In genomic region chr11:88605098-88605525, GRCm38 (mm10) we compare ENCODE assay signal across 11 mouse cellular contexts.
DNase-seq lines count a peak whose midpoint lies in the region; ATAC-seq and TF ChIP-seq lines count a peak whose summit lies in the region.
"Had no signal": no experiment of that assay in that cellular context is flagged by ENCODE, and none has a peak within 500 bp of the region (broad histone marks: within the 10 kb centered on the region; RNA-seq: fewer than 3 reads in every experiment).

No protein-coding gene starts in this region.

- TF ChIP-seq EP300 in heart, postnatal 0 days (IDR thresholded peaks at IDR 0.05; ENCODE audit: low read depth): no peak
- TF ChIP-seq EP300 in stomach, postnatal 0 days (optimal IDR thresholded peaks at IDR 0.05): no peak

- WGBS in liver, adult 2 months: 80% methylated on average over 12 of the region's 12 CpGs
- WGBS in heart, postnatal 0 days: 19% methylated on average over 12 of the region's 12 CpGs
- WGBS in neural tube, embryonic 13.5 days: 42% methylated on average over 12 of the region's 12 CpGs
- 78% methylated on average over 12 of the region's 12 CpGs for WGBS in stomach, postnatal 0 days

- DNase-seq in embryo, embryonic 10 days (ENCODE audit: low spot score): peak; percentile 70
- DNase-seq in embryo, embryonic 9.5 days (ENCODE audit: extremely low spot score): no peak
- DNase-seq in liver, adult 2 months (ENCODE audit: extremely low read depth, low read depth, low spot score): peak; percentile 31
- DNase-seq in liver: no peak
- peak; percentile 81 for DNase-seq in heart, postnatal 0 days (ENCODE audit: low spot score)
- DNase-seq in stomach, postnatal 0 days (ENCODE audit: low spot score): no peak
- no peak for DNase-seq in cerebellum, postnatal 14 days
- DNase-seq: cerebellum, postnatal 10 days; thymus, postnatal 36 days had no signal

- H3K9ac ChIP-seq in liver, adult 2 months (ENCODE audit: low read depth, low read length): no peak overlapping the region
- no peak overlapping the region for H3K9ac ChIP-seq in heart, postnatal 0 days (replicated peaks; ENCODE audit: low read depth, low read length)
- H3K9ac ChIP-seq in neural tube, embryonic 13.5 days: no peak overlapping the region
- no peak overlapping the region for H3K9ac ChIP-seq in stomach, postnatal 0 days (ENCODE audit: low read length)
- H3K9ac ChIP-seq: limb, embryonic 12.5 days had no signal

- peaks cover 3% of the 10 kb centered on the region; the same call in 1 of the 2 replicates for H3K4me1 ChIP-seq in liver, adult 2 months (ENCODE audit: control insufficient read depth, insufficient read depth, low read length)
- peaks cover 54% of the 10 kb centered on the region for H3K4me1 ChIP-seq in heart, postnatal 0 days (ENCODE audit: control insufficient read depth, insufficient read depth)
- H3K4me1 ChIP-seq in neural tube, embryonic 13.5 days (replicated peaks): peaks cover 88% of the 10 kb centered on the region
- H3K4me1 ChIP-seq in stomach, postnatal 0 days (replicated peaks; ENCODE audit: control insufficient read depth, insufficient read depth): no peaks in the 10 kb centered on the region

- no peak overlapping the region for H3K4me2 ChIP-seq in heart, postnatal 0 days (ENCODE audit: low read depth, low read length)
- no peak overlapping the region for H3K4me2 ChIP-seq in neural tube, embryonic 13.5 days
- no peak overlapping the region for H3K4me2 ChIP-seq in stomach, postnatal 0 days (replicated peaks; ENCODE audit: low read depth)
- H3K4me2 ChIP-seq: limb, embryonic 12.5 days had no signal

- no peak for TF ChIP-seq CTCF in liver, adult 2 months (IDR thresholded peaks at IDR 0.05; ENCODE audit: low read depth, low read length)
- TF ChIP-seq CTCF in heart, postnatal 0 days (IDR thresholded peaks at IDR 0.05; ENCODE audit: low read depth): no peak
- TF ChIP-seq CTCF in stomach, postnatal 0 days (IDR thresholded peaks at IDR 0.05; ENCODE audit: low read depth): no peak

- no peak overlapping the region for H3K27ac ChIP-seq in liver, adult 2 months (replicated peaks; ENCODE audit: insufficient read depth, low read depth, low read length)
- peak overlapping the region; percentile 36; the same call in 1 of the 2 replicates for H3K27ac ChIP-seq in heart, postnatal 0 days (ENCODE audit: low read depth)
- H3K27ac ChIP-seq in neural tube, embryonic 13.5 days (replicated peaks): peak overlapping the region; percentile 52; the same call in 1 of the 2 replicates
- H3K27ac ChIP-seq in stomach, postnatal 0 days (replicated peaks): no peak overlapping the region
- H3K27ac ChIP-seq: limb, embryonic 12.5 days had no signal

- no peaks in the 10 kb centered on the region for H3K79me2 ChIP-seq in liver, adult 2 months (ENCODE audit: control insufficient read depth, insufficient read depth, low read length)

- ATAC-seq in heart, postnatal 0 days (ENCODE audit: insufficient read depth, low read depth): peak; percentile 59
- no peak for ATAC-seq in neural tube, embryonic 13.5 days (ENCODE audit: low read depth)
- ATAC-seq in stomach, postnatal 0 days (ENCODE audit: low FRiP score, low TSS enrichment): no peak

- no peak for TF ChIP-seq POLR2A in liver, adult 2 months (IDR thresholded peaks at IDR 0.05; ENCODE audit: extremely low read depth, insufficient read depth, low read length)

- H3K4me3 ChIP-seq in liver, adult 2 months (ENCODE audit: insufficient read depth, low read depth, low read length): no peak overlapping the region
- H3K4me3 ChIP-seq in heart, postnatal 0 days (ENCODE audit: low read depth, low read length): no peak overlapping the region
- H3K4me3 ChIP-seq in neural tube, embryonic 13.5 days: no peak overlapping the region
- H3K4me3 ChIP-seq in stomach, postnatal 0 days (ENCODE audit: low read depth, low read length): no peak overlapping the region
- H3K4me3 ChIP-seq: limb, embryonic 12.5 days had no signal

- no peaks in the 10 kb centered on the region for H3K27me3 ChIP-seq in liver, adult 2 months (ENCODE audit: control insufficient read depth, insufficient read depth, low read length)
- no peaks in the 10 kb centered on the region for H3K27me3 ChIP-seq in heart, postnatal 0 days (ENCODE audit: control insufficient read depth, insufficient read depth, low read length)
- H3K27me3 ChIP-seq in neural tube, embryonic 13.5 days: no peaks in the 10 kb centered on the region
- no peaks in the 10 kb centered on the region for H3K27me3 ChIP-seq in stomach, postnatal 0 days (ENCODE audit: control insufficient read depth, insufficient read depth, low read length)

- H3K9me3 ChIP-seq in heart, postnatal 0 days (replicated peaks; ENCODE audit: control insufficient read depth, low read length): no peaks in the 10 kb centered on the region
- H3K9me3 ChIP-seq in neural tube, embryonic 13.5 days: no peaks in the 10 kb centered on the region
- no peaks in the 10 kb centered on the region for H3K9me3 ChIP-seq in stomach, postnatal 0 days (ENCODE audit: control insufficient read depth, low read length)
- H3K9me3 ChIP-seq: limb, embryonic 12.5 days had no signal

- no peaks in the 10 kb centered on the region for H3K36me3 ChIP-seq in liver, adult 2 months (ENCODE audit: control insufficient read depth, insufficient read depth, low read length)
- peaks cover 9% of the 10 kb centered on the region for H3K36me3 ChIP-seq in heart, postnatal 0 days (replicated peaks; ENCODE audit: control insufficient read depth, insufficient read depth, low read length)
- H3K36me3 ChIP-seq in neural tube, embryonic 13.5 days: no peaks in the 10 kb centered on the region
- no peaks in the 10 kb centered on the region for H3K36me3 ChIP-seq in stomach, postnatal 0 days (ENCODE audit: control insufficient read depth, insufficient read depth, low read length)

Comparison
In these comparisons a context has a peak if more than half of its experiments do, and no peak if none do; other contexts are left out.
1. DNase-seq: peak in embryo, embryonic 10 days (single experiment), liver, adult 2 months (single experiment) and heart, postnatal 0 days (single experiment); none in embryo, embryonic 9.5 days (single experiment), liver (single experiment), stomach, postnatal 0 days (single experiment) and cerebellum, postnatal 14 days (0 of 2).
2. H3K27ac ChIP-seq: peak in heart, postnatal 0 days (single experiment) and neural tube, embryonic 13.5 days (single experiment); none in liver, adult 2 months (single experiment) and stomach, postnatal 0 days (single experiment).